Mouse (Mus musculus) ES-Bruce4 (cell line): ENCODE results near the gene Arhgap28. TPM values are rescaled to one million over a fixed set of nuclear protein-coding genes. Genes with fewer than 3 reads are reported as not detected.
A peak's percentile ranks its signal among the peaks of the same experiment; 100 is the strongest.

Source experiments
- H3K27ac ChIP-seq: 2 replicates; pipeline ENCODE4 v1.5.1; 2012; ENCODE audit warnings: low read length, inconsistent platforms; ENCODE audit not compliant: insufficient read depth
- H3K27me3 ChIP-seq: 2 replicates; pipeline ENCODE4 v1.6.1; 2012; ENCODE audit warnings: mild to moderate bottlenecking, low read length, inconsistent platforms; ENCODE audit not compliant: control insufficient read depth, poor library complexity, insufficient read depth, severe bottlenecking
- H3K36me3 ChIP-seq: 2 replicates; pipeline ENCODE4 v1.6.1; 2012; ENCODE audit warnings: inconsistent platforms, mild to moderate bottlenecking, low read length, moderate library complexity; ENCODE audit not compliant: control insufficient read depth, poor library complexity, insufficient read depth, severe bottlenecking
- H3K4me1 ChIP-seq: one replicate; pipeline ENCODE4 v1.8.1; 2011; ENCODE audit warnings: low read length; ENCODE audit not compliant: control insufficient read depth, insufficient read depth
- H3K4me3 ChIP-seq: 2 replicates; pipeline ENCODE4 v1.5.1; 2011; ENCODE audit warnings: low read depth, mild to moderate bottlenecking, low read length
- H3K9ac ChIP-seq: 2 replicates; pipeline ENCODE4 v1.6.1; 2012; ENCODE audit warnings: low read depth, mild to moderate bottlenecking, inconsistent platforms; ENCODE audit not compliant: poor library complexity, severe bottlenecking
- H3K9me3 ChIP-seq: replicated peaks from 2 replicates; pipeline ENCODE4 v1.6.1; 2012; ENCODE audit warnings: mild to moderate bottlenecking, low read length, inconsistent platforms; ENCODE audit not compliant: control insufficient read depth, poor library complexity, insufficient read depth, severe bottlenecking
- CTCF ChIP-seq: IDR thresholded peaks from one replicate; pipeline ENCODE4 v1.8.1; 2011; ENCODE audit warnings: low read depth, low read length
- EP300 ChIP-seq: IDR thresholded peaks from 2 replicates; pipeline ENCODE4 v1.6.1; 2011; ENCODE audit warnings: low read depth, low read length; ENCODE audit not compliant: insufficient read depth
- POLR2A ChIP-seq: IDR thresholded peaks from one replicate; pipeline ENCODE4 v1.8.1; 2011; ENCODE audit warnings: low read length; ENCODE audit not compliant: insufficient read depth
- polyA plus RNA-seq: library from polyadenylated mRNA; stranded (reverse); fragments of >200 nt; gene quantifications from 2 replicates; pipeline ENCODE4 v1.2.4, GENCODE M21; 2011; ENCODE audit warnings: low read depth; ENCODE audit not compliant: missing spikeins, insufficient read depth, insufficient read length

The Arhgap28 gene
- polyA plus RNA-seq, 1 experiment, result 15.5 TPM

- no peak overlapping the region for H3K9ac ChIP-seq
- no peaks in the 10 kb centered on the region for H3K9me3 ChIP-seq
- H3K4me3 ChIP-seq, result no peak overlapping the region
- no peaks in the 10 kb centered on the region for H3K36me3 ChIP-seq
- H3K4me1 ChIP-seq, result peaks cover 2% of the 10 kb centered on the region
- no peak overlapping the region for H3K27ac ChIP-seq
- H3K27me3 ChIP-seq, result no peaks in the 10 kb centered on the region
- TF ChIP-seq EP300 (no peak), POLR2A (no peak), CTCF (no peak)
Measured at GRCm38 (mm10) chr17:67980573-67980972, 23.3 kb downstream of the Arhgap28 start.

GRCm38 (mm10) chr17:67979248-67979647 is 24.7 kb downstream of the Arhgap28 start:
- Histone ChIP-seq H3K4me1 (peaks cover 2% of the 10 kb centered on the region), H3K4me3 (no peak overlapping the region), H3K9me3 (no peaks in the 10 kb centered on the region), H3K27ac (no peak overlapping the region), H3K27me3 (no peaks in the 10 kb centered on the region), H3K9ac (no peak overlapping the region), H3K36me3 (no peaks in the 10 kb centered on the region)
- TF ChIP-seq EP300, result no peak
- TF ChIP-seq CTCF, result no peak
- no peak for TF ChIP-seq POLR2A

- H3K4me1 ChIP-seq, result peaks cover 2% of the 10 kb centered on the region
- no peak overlapping the region for H3K4me3 ChIP-seq
- H3K9me3 ChIP-seq, result no peaks in the 10 kb centered on the region
- no peak overlapping the region for H3K27ac ChIP-seq
- no peaks in the 10 kb centered on the region for H3K27me3 ChIP-seq
- no peak overlapping the region for H3K9ac ChIP-seq
- no peak for TF ChIP-seq CTCF
- peak; percentile 67; the same call in 1 of the 2 replicates for TF ChIP-seq EP300
- TF ChIP-seq POLR2A, result no peak
- no peaks in the 10 kb centered on the region for H3K36me3 ChIP-seq
Measured at GRCm38 (mm10) chr17:67978786-67979185, 25.1 kb downstream of the Arhgap28 start.

GRCm38 (mm10) chr17:67976465-67976864 is 27.5 kb downstream of the Arhgap28 start:
- H3K36me3 ChIP-seq, result no peaks in the 10 kb centered on the region
- H3K9ac ChIP-seq, result no peak overlapping the region
- no peaks in the 10 kb centered on the region for H3K9me3 ChIP-seq
- peaks cover under 1% of the 10 kb centered on the region for H3K4me1 ChIP-seq
- TF ChIP-seq CTCF (no peak), POLR2A (no peak), EP300 (no peak)
- no peaks in the 10 kb centered on the region for H3K27me3 ChIP-seq
- no peak overlapping the region for H3K27ac ChIP-seq
- no peak overlapping the region for H3K4me3 ChIP-seq

- no peaks in the 10 kb centered on the region for H3K36me3 ChIP-seq
- H3K27ac ChIP-seq, result no peak overlapping the region
- no peaks in the 10 kb centered on the region for H3K4me1 ChIP-seq
- no peaks in the 10 kb centered on the region for H3K9me3 ChIP-seq
- TF ChIP-seq EP300 (no peak), CTCF (no peak), POLR2A (no peak)
- H3K27me3 ChIP-seq, result no peaks in the 10 kb centered on the region
- H3K9ac ChIP-seq, result no peak overlapping the region
- no peak overlapping the region for H3K4me3 ChIP-seq
Measured at GRCm38 (mm10) chr17:67976027-67976426, 27.9 kb downstream of the Arhgap28 start.

GRCm38 (mm10) chr17:67974679-67975078 is 29.2 kb downstream of the Arhgap28 start:
- no peak overlapping the region for H3K9ac ChIP-seq
- no peak overlapping the region for H3K27ac ChIP-seq
- H3K4me1 ChIP-seq, result no peaks in the 10 kb centered on the region
- H3K4me3 ChIP-seq, result no peak overlapping the region
- TF ChIP-seq CTCF (no peak), POLR2A (no peak), EP300 (no peak)
- no peaks in the 10 kb centered on the region for H3K27me3 ChIP-seq
- H3K36me3 ChIP-seq, result no peaks in the 10 kb centered on the region
- H3K9me3 ChIP-seq, result no peaks in the 10 kb centered on the region
